In the genomic region with DNA sequence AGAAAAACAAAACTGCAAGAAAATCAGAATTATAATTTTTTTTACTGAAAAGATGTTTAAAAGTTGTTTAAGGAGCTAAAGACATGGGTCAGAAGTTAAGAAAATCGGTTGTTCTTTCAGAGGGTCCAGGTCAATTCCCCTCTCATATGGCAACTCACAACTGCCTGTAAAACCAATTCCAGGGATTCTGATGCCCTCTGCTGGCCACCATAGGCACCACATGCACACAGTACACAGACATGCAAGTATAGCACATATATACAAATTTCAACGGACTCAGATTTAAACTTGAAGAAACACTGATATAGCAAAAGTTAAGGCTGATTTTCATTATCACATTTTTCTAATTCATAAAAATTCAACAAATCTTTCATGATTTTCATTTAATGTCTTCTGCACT, we compare ENCODE assay signal across 9 mouse cellular contexts. TPM values are rescaled to one million over a fixed set of nuclear protein-coding genes. Genes with fewer than 3 reads are reported as not detected.
A peak's percentile ranks its signal among the peaks of the same experiment; 100 is the strongest.
DNase-seq lines count a peak whose midpoint lies in the region; ATAC-seq and TF ChIP-seq lines count a peak whose summit lies in the region.
"Had no signal": no experiment of that assay in that cellular context is flagged by ENCODE, and none has a peak within 500 bp of the region (broad histone marks: within the 10 kb centered on the region; RNA-seq: fewer than 3 reads in every experiment).

No protein-coding gene starts in this region.

- no peak overlapping the region for H3K4me3 ChIP-seq in heart, adult 2 months
- no peak overlapping the region for H3K4me3 ChIP-seq in thymus, adult 2 months (ENCODE audit: control insufficient read depth, insufficient read depth, low read length)
- H3K4me3 ChIP-seq in hindbrain, embryonic 14.5 days (replicated peaks; ENCODE audit: low read length), result no peak overlapping the region
- H3K4me3 ChIP-seq in neural tube, embryonic 15.5 days (replicated peaks), result no peak overlapping the region
- H3K4me3 ChIP-seq: embryonic facial prominence, embryonic 13.5 days had no signal

- peak; percentile 67 for TF ChIP-seq CTCF in heart, adult 2 months (IDR thresholded peaks at IDR 0.05)
- no peak for TF ChIP-seq CTCF in thymus, adult 2 months (IDR thresholded peaks at IDR 0.05; ENCODE audit: borderline replicate concordance, control insufficient read depth, extremely low read depth, insufficient read depth, low read length, poor library complexity)

- H3K36me3 ChIP-seq in heart, adult 2 months (ENCODE audit: control insufficient read depth, insufficient read depth, low read length), result no peaks in the 10 kb centered on the region
- H3K36me3 ChIP-seq in thymus, adult 2 months (ENCODE audit: control insufficient read depth, insufficient read depth, low read length), result no peaks in the 10 kb centered on the region
- H3K36me3 ChIP-seq in hindbrain, embryonic 14.5 days (replicated peaks; ENCODE audit: control insufficient read depth, insufficient read depth), result no peaks in the 10 kb centered on the region
- no peaks in the 10 kb centered on the region for H3K36me3 ChIP-seq in neural tube, embryonic 15.5 days

- no peak for DNase-seq in heart, adult 2 months
- DNase-seq in heart, adult 9 months (ENCODE audit: low spot score in 2 of 2), result no peak
- DNase-seq in thymus, adult 2 months, result peak; percentile 43
- no peak for DNase-seq in thymus, adult 18-20 months
- peak; percentile 63 for DNase-seq in kidney, postnatal 10 days
- DNase-seq in spleen, postnatal 36 days (ENCODE audit: low spot score in 2 of 2), result peak; percentile 2 to 8
- DNase-seq in hindbrain, embryonic 14.5 days (ENCODE audit: low spot score), result no peak

- H3K4me1 ChIP-seq in heart, adult 2 months (ENCODE audit: control insufficient read depth, insufficient read depth, low read length), result no peaks in the 10 kb centered on the region
- H3K4me1 ChIP-seq in thymus, adult 2 months (replicated peaks; ENCODE audit: control insufficient read depth, insufficient read depth, low read length), result no peaks in the 10 kb centered on the region
- no peaks in the 10 kb centered on the region for H3K4me1 ChIP-seq in hindbrain, embryonic 14.5 days (replicated peaks; ENCODE audit: control insufficient read depth, insufficient read depth, low read length)
- 0 out of 2 replicates have a peak, but pooled peaks cover 3% of the 10 kb centered on the region for H3K4me1 ChIP-seq in neural tube, embryonic 15.5 days
- H3K4me1 ChIP-seq: embryonic facial prominence, embryonic 13.5 days had no signal

- H3K9ac ChIP-seq in heart, adult 2 months (ENCODE audit: low read depth, low read length), result no peak overlapping the region
- no peak overlapping the region for H3K9ac ChIP-seq in hindbrain, embryonic 14.5 days
- no peak overlapping the region for H3K9ac ChIP-seq in neural tube, embryonic 15.5 days (replicated peaks)
- H3K9ac ChIP-seq: embryonic facial prominence, embryonic 13.5 days had no signal

- no peak overlapping the region for H3K27ac ChIP-seq in heart, adult 2 months
- H3K27ac ChIP-seq in thymus, adult 2 months (ENCODE audit: control insufficient read depth, insufficient read depth, low read length), result no peak overlapping the region
- H3K27ac ChIP-seq in hindbrain, embryonic 14.5 days, result no peak overlapping the region
- no peak overlapping the region for H3K27ac ChIP-seq in neural tube, embryonic 15.5 days (replicated peaks)
- H3K27ac ChIP-seq: embryonic facial prominence, embryonic 13.5 days had no signal

- H3K27me3 ChIP-seq in heart, adult 2 months (ENCODE audit: control insufficient read depth, insufficient read depth, low read length), result no peaks in the 10 kb centered on the region
- H3K27me3 ChIP-seq in thymus, adult 2 months (ENCODE audit: control insufficient read depth, insufficient read depth, low read length), result no peaks in the 10 kb centered on the region
- no peaks in the 10 kb centered on the region for H3K27me3 ChIP-seq in hindbrain, embryonic 14.5 days (ENCODE audit: control insufficient read depth, insufficient read depth, low read length)
- no peaks in the 10 kb centered on the region for H3K27me3 ChIP-seq in neural tube, embryonic 15.5 days (replicated peaks)
- H3K27me3 ChIP-seq: embryonic facial prominence, embryonic 13.5 days had no signal

- no peak for ATAC-seq in hindbrain, embryonic 14.5 days (ENCODE audit: low FRiP score)
- no peak for ATAC-seq in neural tube, embryonic 15.5 days (ENCODE audit: low FRiP score)

- TF ChIP-seq EP300 in heart, adult 2 months (IDR thresholded peaks at IDR 0.05; ENCODE audit: insufficient read depth, low read depth, low read length), result no peak

- WGBS in heart, adult 2 months, result 86% methylated on average over 2 of the region's 2 CpGs
- 92% methylated on average over 2 of the region's 2 CpGs for WGBS in thymus, adult 2 months
- WGBS in hindbrain, embryonic 14.5 days, result 90% methylated on average over 2 of the region's 2 CpGs
- WGBS in neural tube, embryonic 15.5 days, result 88% methylated on average over 2 of the region's 2 CpGs

- H3K4me2 ChIP-seq in hindbrain, embryonic 14.5 days (replicated peaks), result no peak overlapping the region
- no peak overlapping the region for H3K4me2 ChIP-seq in neural tube, embryonic 15.5 days
- H3K4me2 ChIP-seq: embryonic facial prominence, embryonic 13.5 days had no signal

- no peaks in the 10 kb centered on the region for H3K9me3 ChIP-seq in hindbrain, embryonic 14.5 days (ENCODE audit: control insufficient read depth, low read length)
- no peaks in the 10 kb centered on the region for H3K9me3 ChIP-seq in neural tube, embryonic 15.5 days (replicated peaks)
- H3K9me3 ChIP-seq: embryonic facial prominence, embryonic 13.5 days had no signal

- H3K79me2 ChIP-seq in heart, adult 2 months (replicated peaks; ENCODE audit: control insufficient read depth, insufficient read depth, low read length), result peaks cover 5% of the 10 kb centered on the region

- intact Hi-C loops in heart, adult 2 months (cut with DNase I), result no loop called here

- TF ChIP-seq POLR2A in heart, adult 2 months (IDR thresholded peaks at IDR 0.05; ENCODE audit: insufficient read depth, low read depth, low read length), result no peak
- no peak for TF ChIP-seq POLR2A in thymus, adult 2 months (IDR thresholded peaks at IDR 0.05; ENCODE audit: control insufficient read depth, extremely low read depth, insufficient read depth, low read length, poor library complexity)

RNA-seq across cellular contexts. Expression of a gene that starts 6.9 kb away (rescaled TPM):
- 10 to 100 TPM; 15.5 to 16.8 TPM for total RNA-seq in heart, adult 2 months (2021)
- polyA plus RNA-seq in heart, adult 2 months (2012; rRNA removed), result 1.4 and 3.1 TPM in 2 replicates
- polyA plus RNA-seq in thymus, adult 2 months (2012; rRNA removed), result 2.4 and 2.7 TPM in 2 replicates
- 15.7 and 18.5 TPM in 2 replicates for polyA plus RNA-seq in hindbrain, embryonic 14.5 days (2014; fragmentation: Nextera tagmentation; extraction: Ambion mirVana)
- polyA plus RNA-seq in neural tube, embryonic 15.5 days (2015; fragmentation: Nextera tagmentation; extraction: Ambion mirVana), result 13.1 and 15.4 TPM in 2 replicates

RNA-seq across cellular contexts. Expression of a gene that starts 7.0 kb away (rescaled TPM):
- 100 to 1,000 TPM; 278 to 322 TPM for total RNA-seq in heart, adult 2 months (2021)
- 201 and 372 TPM in 2 replicates for polyA plus RNA-seq in heart, adult 2 months (2012; rRNA removed)
- polyA plus RNA-seq in thymus, adult 2 months (2012; rRNA removed), result 34.6 and 45.2 TPM in 2 replicates
- polyA plus RNA-seq in hindbrain, embryonic 14.5 days (2014; fragmentation: Nextera tagmentation; extraction: Ambion mirVana), result 179 and 220 TPM in 2 replicates
- 206 and 217 TPM in 2 replicates for polyA plus RNA-seq in neural tube, embryonic 15.5 days (2015; fragmentation: Nextera tagmentation; extraction: Ambion mirVana)

Comparison
In these comparisons a context has a peak if more than half of its experiments do, and no peak if none do; other contexts are left out.
1. DNase-seq: peak in thymus, adult 2 months (single experiment), kidney, postnatal 10 days (single experiment) and spleen, postnatal 36 days (2 of 2); none in heart, adult 2 months (0 of 2), heart, adult 9 months (0 of 2), thymus, adult 18-20 months (0 of 2) and hindbrain, embryonic 14.5 days (single experiment).